Mouse (Mus musculus) frontal cortex, adult 2 months (tissue): Measurements from ENCODE around the gene Espn. TPM values are rescaled to one million over a fixed set of nuclear protein-coding genes. Genes with fewer than 3 reads are reported as not detected.
A peak's percentile ranks its signal among the peaks of the same experiment; 100 is the strongest.

Source experiments
- DNase-seq, 2 experiments: peaks; one replicate each; pipeline ENCODE4 v3.0.0; 2022; ENCODE audit warnings: low spot score in 1 of 2; ENCODE audit errors: extremely low spot score in 1 of 2
- polyA plus RNA-seq: library from polyadenylated mRNA; depleted of rRNA; stranded (reverse); fragments of >200 nt; gene quantifications from 2 replicates; pipeline ENCODE4 v1.2.3, GENCODE M21; 2012; rRNA removed

The Espn gene
- 1.1 and 1.3 TPM in 2 replicates for polyA plus RNA-seq

DNA sequence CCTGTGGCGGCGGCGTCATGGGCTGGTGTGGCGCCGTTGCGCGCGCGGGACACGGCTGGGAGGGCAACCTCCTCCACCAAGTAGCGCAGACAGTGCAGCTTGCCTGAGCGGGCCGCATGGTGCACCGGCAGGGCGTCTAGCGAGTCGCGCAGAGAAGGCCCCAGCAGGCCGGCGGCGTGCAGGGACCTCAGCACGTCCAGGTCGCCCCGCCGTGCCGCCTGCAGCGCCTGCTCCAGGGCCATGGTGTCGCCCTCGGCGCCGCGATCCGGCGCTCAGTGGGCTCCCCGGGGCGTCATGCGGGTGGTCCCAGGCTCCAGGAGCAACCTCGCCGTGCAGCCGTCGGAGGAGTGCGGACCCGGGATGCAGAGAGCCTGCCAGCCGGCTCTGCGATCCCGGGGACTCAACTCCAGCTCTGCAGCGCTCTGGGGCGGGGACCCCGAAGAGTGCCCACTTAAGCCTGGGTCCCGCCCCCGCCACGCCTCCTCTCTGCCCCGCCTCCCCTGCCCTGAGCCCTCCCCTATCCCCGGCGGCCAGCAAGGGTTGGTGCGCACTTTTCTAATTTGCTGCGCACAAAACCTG lies at the start of gene Espn:
TSS of gene Espn (minus strand) at position 406 of the 579 bp plus-strand sequence.
- no peak for DNase-seq

DNA sequence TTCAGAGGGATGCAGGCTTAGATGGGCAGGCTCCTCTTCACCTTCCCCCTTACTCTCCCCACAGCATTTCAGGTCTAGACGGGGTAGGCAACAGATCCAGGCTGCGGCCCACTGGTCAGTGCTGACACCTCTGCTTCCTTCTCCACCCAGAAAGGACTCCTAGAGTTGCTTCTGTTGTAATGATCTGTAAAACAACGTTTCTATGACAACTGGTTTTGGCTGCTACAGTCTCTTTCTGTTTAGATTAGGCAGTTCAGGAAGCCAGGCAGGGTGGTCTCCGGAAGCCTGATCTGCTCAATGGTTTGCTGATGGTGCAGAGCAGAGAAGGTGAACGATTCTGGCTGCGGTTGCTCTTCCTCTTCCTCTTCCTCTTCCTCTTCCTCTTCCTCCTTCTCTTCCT lies 49.3 kb upstream of the Espn start:
- DNase-seq, result no peak

- no peak for DNase-seq
These were observed 47.4 kb upstream of the Espn start for GRCm38 (mm10) chr4:152199617-152200016.

- DNase-seq, result no peak
These were observed 45.4 kb upstream of the Espn start for GRCm38 (mm10) chr4:152197545-152197944.

DNA sequence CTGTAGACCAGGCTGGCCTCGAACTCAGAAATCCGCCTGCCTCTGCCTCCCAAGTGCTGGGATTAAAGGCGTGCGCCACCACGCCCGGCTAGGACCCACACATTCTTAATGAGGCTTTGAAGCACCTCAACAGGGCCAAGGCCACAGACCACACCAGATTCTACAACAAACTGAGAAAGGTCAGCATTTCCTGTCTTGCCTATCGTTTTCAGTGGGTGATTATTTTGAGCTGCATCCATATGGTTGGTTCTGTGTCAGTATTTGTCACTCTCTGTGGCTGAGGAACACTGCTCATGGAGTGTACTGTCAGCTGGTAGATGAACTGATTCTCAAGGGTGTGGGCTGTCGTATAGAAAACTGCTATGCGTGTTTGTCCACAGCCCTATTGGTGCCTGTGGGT lies 44.1 kb upstream of the Espn start:
- DNase-seq, result no peak

GRCm38 (mm10) chr4:152194476-152195175 lies 42.5 kb upstream of the Espn start:
- DNase-seq, result no peak

GRCm38 (mm10) chr4:152192569-152192968 lies 40.4 kb upstream of the Espn start:
- DNase-seq, result no peak

DNA sequence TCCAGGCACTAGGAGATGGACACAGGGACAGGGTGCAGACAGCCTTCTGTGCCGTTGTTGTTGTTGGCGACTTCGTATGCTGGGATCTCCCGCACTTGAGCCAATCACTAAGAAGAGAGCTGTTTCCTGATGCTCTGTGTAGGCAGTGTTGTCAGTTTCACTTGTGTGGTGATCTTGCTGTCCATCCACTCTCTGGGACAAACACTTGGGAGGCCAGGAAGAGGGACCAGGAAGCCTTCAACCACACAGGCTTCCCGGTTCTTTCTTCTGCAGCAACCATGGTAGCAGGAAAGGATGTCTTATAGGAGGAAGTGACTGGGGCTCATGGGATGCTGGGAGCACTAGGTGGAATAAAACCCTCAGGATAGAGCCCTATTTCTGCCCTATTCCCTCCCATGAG lies 38.5 kb upstream of the Espn start:
- DNase-seq, result no peak

DNA sequence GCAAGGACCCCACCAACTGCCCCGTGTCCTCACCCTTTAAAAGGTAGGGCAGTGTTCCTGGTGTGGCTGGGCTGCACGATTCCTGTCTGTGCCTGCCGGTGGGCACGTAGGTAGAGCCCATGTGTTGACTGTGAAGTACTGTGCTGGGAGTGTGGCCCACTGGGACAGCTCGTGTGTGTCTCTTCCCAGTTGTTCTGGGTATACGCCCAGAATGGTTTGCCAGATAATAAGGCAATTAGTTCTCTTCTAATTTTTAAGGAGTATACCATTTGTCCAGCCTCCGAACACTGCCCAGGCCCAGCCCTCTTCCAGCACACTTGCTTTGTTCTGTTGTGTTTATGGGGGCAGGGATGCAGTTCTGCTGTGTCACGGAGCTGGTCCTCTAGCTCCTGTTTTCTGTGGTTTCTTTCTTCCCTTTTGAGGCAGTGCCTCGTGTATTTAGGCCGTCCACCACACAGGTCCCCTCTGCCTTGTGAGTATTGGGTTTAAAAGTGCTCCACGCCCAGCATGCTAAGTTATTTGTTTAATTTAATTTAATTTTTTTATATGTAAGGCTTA lies 38.0 kb upstream of the Espn start:
- DNase-seq, result no peak

GRCm38 (mm10) chr4:152189691-152190090 lies 37.5 kb upstream of the Espn start:
- DNase-seq, result no peak

DNA sequence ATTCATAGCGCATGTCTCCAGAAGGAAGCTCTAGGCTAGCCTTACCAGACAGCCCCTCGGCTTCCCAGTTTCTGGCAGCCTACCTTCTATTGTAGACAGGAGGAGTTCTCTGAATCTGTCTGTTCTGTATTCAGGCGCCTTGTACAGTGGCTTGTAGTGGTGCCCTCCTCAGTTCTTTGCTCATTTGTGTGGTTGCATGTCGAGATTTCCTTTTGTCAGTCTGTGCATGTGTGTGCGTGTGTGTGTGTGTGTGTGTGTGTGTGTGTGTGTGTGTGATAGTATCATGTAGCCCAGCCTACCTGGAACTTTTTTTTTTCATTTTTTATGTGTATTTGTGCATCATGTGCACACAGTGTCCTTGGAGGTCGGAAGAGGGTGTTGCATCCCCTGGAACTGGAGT lies 36.9 kb upstream of the Espn start:
- DNase-seq, result no peak

DNA sequence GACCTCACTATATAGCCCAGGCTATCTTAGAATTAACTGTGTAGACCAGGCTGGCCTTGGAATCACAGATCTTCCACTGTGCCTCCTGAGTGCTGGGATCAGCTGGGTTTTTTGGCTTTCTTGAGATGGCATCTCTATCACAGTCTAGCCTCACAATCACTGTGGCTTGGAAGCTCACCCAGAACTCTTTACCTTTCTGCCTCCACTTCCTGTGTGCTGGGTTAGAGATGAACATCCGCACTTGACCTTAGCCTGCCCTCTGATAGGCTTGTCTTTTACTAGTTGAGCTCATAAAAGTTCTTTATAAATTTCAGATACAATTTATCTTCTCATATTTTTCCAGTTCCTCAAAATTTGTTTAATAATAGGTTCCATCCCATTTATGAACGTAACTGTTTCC lies 36.5 kb upstream of the Espn start:
- no peak for DNase-seq

- DNase-seq, result no peak
These were observed 35.0 kb upstream of the Espn start for GRCm38 (mm10) chr4:152187142-152187541.

GRCm38 (mm10) chr4:152186205-152187082 lies 34.3 kb upstream of the Espn start:
- DNase-seq, result no peak

GRCm38 (mm10) chr4:152185510-152186204 lies 33.5 kb upstream of the Espn start:
- DNase-seq, result no peak

GRCm38 (mm10) chr4:152185137-152185509 lies 33.0 kb upstream of the Espn start:
- DNase-seq, result no peak

- DNase-seq, result peak in 1 of 2 experiments; percentile 69
These were observed 32.3 kb upstream of the Espn start for GRCm38 (mm10) chr4:152184353-152185035.

GRCm38 (mm10) chr4:152182205-152182604 lies 30.0 kb upstream of the Espn start:
- DNase-seq, result no peak

DNA sequence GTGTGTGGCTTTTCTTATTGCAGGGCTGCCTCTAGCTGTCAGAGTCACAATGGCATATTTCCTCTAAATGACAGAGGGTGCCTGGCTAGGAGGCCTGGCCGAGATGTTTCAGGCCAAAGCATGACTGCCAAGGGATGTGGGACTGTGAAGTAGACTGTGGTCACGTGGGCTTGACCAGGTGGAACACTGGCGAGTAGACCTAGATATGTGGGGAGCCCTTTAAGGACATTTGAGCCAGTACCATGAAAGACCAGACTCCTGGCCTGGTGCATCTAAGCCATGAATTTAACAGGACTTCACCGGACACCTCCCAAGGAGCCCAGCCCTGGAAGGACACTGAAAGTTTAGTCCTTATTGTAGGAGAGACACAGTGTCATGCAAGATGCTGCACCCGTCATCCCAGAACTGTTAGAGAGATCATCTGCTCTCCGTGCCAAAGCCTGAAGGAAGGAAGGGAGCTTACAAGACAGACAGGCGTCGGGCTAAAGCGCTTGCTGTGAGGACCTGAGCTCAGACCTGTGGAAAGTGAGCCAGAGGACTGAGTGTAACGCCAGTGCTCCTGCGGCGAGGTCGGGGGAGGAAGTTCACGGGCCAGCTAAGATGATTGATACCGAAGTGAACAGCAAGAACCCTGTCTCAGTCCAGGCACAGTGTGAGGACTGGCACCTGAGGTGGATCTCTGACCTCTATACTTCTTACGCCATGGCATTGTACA lies 27.9 kb upstream of the Espn start:
- DNase-seq, result no peak
